Mouse (Mus musculus): Measurements from ENCODE around the gene Sbp.
"Not testable (repeated sequence)": the region's sequence is repeated elsewhere in the genome, so short reads cannot be mapped to it uniquely, and the experiment has no call there.

Gene Sbp

DNA sequence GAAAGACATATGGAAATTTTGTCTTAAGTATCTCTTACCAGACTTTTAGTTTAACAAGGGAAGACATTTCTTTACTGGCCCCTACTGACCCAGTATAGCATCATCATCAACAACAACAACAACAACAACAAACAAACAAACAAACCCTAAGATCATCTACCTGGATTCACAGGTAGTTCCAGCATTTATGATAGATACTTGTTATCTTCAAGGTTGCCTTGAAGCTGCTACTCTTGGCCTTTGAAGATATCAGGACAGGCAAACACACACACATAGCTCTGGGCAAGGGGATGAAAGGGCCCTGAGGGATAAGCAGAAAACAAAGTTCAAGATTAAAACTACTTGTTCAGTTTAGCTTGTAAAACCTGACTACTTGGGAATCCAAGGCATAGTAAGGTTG is at the start of gene Sbp:
TSS of gene Sbp (plus strand) at position 301 of the 400 bp plus-strand sequence.
- DNase-seq (ENCODE audit: low read depth): no peak

DNA sequence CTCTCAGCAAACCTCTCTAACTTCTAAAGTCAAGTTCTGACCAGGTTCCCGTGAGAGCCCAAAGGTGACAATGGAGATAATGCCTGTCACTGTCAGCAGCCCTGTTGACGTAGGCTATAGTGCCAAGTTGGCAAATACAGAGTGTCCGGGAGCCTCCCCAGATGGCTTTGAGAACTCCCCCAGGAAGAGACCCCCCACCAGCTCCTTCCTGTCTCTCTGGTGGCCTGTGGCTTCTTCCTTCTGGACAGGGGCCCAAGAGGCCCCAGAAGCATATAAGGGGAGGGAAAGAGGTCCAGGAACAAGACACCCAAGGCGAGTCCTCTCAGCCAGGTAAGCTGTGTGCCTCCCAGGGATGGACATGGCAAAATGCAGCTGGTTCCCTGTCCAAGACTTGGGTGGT is 24.3 kb upstream of the Sbp start, which contains the start of gene Dcpp3:
TSS of gene Dcpp3 (plus strand) at position 301 of the 400 bp plus-strand sequence.
- not testable (repeated sequence) for DNase-seq (ENCODE audit: low read depth)

DNA sequence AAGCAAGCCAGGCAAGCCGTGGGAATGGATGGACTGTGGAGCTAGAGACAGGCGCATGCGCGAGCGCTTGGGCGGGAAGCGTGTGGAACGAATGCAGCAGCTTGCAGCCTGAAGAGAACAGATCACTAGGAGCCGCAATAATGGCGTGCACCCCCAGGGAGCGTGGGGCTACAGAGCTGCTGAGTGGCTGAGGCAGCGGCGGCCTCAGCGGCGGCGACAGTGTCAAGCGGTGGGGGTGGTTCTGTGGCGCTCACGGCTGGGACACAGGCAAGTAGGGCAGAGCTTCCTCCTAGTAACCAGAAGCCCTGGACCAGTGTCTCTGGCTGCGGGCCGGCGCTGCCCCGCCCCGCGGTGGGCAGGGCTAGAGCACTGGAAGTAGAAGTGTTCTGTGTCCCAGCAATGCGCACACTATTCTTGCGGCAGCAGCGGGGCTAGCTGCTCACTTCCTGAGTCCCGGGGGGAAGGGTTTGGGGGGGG is 16.9 kb upstream of the Sbp start:
- DNase-seq (ENCODE audit: low read depth): peak; percentile 85

DNA sequence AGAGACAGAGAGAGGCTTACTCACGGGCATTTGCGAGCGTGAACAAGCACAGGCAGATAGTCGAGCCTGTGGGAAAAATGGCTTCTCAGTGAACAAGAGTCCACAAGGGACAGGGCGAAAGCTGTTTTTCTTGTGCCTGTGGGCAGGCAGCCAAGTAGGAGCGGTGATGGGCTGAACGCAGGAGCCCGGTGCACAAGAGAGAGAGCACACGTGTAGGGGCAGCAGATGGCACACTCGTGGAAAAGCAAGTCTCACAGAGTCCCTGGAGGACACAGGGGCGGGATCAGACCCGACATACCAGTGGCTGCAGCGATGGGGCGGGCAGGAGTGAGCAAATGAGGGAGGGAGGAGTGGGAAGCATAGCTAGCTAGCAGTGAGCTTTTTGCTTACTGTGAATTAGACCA is 16.4 kb upstream of the Sbp start:
- peak; percentile 58 for DNase-seq (ENCODE audit: low read depth)

DNA sequence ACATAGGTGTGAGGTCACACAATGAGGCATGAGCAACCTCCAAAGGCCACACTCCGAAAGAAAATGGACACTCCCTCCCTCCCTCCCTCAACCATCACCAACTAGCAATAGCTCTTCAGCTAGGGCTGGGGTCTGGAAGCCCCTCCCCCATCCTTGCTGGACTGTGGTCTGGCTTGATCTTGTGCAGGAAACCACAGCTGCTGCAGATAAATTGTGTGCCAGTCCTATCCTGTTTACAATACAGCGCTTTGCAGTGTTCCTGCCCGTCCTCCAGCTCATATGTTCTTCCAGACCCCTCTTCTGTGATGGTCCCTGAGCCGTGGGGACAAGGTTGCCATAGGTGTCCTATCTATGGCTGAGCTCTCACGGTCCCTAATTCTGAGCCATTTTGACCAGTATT is 10.3 kb upstream of the Sbp start:
- no peak for DNase-seq (ENCODE audit: low read depth)

DNA sequence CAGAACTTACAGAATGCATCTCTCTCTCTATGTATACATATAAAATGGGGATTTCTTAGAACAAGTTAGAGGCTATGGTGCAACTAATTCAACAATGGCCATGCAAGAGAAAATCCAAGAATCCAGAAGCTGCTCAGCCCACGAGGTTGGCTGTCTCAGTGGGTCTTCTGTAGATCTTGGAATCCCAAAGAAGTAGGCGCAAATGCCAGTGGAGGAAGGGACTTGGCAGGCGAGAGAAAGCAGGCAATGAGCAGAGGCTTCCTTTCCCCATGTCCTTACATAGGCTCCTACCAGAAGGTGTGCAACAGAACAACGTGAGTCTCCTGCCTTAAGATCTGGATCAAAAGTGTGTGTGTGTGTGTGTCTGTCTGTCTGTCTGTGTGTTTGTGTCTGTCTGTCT is 6.0 kb downstream of the Sbp start:
- DNase-seq (ENCODE audit: low read depth): not testable (repeated sequence)

DNA sequence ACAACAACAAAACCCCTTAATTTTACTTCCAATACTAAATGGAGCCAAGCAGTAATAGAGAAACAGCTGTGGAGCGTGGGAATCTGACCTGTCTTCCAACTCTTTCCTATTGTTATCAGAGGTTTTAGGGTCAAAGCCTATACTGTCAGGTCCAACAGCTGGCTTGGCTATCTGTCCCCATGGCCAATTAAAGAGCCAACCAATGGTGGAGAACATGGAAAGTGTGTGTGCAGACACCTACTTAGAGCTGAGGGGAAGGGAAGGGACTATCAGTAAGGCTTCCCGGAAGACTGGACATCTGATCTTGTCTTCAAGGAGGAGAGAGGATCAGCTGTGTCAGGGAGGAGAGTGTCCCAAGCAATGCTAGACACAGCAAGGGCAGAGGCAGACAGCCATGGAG is 7.6 kb downstream of the Sbp start:
- DNase-seq (ENCODE audit: low read depth): no peak

DNA sequence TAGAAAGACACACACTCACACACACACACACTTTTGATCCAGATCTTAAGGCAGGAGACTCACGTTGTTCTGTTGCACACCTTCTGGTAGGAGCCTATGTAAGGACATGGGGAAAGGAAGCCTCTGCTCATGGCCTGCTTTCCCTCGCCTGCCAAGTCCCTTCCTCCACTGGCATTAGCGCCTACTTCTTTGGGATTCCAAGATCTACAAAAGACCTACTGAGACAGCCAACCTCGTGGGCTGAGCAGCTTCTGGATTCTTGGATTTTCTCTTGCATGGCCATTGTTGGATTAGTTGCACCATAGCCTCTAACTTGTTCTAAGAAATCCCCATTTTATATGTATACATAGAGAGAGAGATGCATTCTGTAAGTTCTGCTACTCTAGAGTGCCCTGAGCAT is 9.4 kb downstream of the Sbp start:
- DNase-seq (ENCODE audit: low read depth): not testable (repeated sequence)

DNA sequence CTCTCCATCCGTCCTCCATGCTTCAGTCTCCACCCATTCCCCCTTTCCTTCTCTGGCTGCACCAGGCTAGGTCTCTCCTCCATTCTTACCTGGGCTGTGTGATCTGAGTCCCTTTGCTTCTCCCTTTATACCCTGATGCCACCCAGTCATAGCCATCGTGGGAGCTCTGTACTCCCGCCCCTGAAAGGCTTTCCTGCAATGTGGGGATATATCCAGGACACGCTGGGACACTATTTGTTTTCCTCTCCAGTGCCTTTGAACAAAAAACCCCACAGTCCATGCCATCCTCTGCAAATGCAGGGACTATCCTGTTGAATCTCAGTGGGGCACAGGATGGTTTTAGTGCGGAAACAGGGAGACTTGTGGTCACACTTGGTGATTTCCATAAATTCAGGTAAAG is 13.7 kb downstream of the Sbp start, which contains the start of gene Sbpl:
TSS of gene Sbpl (minus strand) at position 101 of the 400 bp plus-strand sequence.
- DNase-seq (ENCODE audit: low read depth): no peak

DNA sequence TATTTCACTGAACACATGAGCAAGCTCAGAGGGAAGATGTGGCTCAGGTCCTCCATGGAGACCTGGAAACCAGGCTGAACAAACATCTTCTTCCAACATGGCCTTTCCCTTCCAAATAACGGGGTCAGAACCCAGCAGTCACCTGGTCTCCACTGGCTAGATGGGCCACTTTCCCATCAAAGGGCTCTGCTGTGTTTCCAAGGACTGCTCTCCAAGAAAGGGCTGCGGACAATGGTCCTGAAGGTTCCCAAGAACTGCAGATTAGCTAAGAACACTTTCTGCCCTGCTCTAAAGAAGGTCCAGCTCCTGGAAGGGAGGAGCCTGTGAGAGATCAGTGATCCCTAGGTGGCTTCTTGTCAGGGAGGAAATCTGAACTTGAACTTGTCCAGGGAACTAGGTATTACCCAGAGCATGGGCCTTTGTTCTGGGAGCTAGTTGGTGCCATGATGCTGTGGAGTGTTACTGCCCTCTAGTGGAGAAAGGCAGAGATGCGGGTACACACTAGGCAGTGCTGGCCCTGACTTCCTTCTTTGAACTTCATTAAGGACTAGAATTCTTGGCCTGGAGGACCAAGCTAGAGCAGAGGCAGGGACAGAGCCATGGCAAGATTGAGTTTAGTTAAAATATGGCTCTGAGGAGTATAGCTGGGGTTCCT is 18.7 kb downstream of the Sbp start:
- peak; percentile 88 for DNase-seq (ENCODE audit: low read depth)

DNA sequence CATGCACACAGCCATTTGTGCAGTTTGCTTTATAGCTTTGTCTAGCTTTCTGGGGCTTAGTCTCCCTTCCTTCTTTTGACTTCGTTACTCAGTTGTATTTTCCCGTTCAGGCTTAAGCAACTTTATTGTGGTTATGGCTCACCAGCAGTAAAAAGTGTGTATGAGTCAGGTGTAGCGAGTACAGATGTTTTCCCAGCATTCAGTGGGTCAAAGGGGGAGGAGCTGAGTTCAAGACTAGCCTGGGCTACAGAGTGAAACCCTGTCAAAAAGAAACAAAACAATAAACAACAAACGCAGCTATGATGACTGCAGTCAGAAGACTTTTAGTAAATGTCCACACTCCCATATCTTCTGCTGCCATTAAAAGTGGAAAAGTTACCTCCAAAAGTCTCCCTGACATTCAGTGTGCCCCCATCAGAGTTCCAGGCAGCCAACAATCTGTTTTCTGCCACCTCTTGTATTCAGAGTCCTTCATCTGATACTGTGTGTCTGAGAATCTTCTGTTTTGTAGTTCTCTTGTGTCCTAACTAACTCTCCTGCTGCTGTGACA is 20.2 kb downstream of the Sbp start:
- no peak for DNase-seq (ENCODE audit: low read depth)

DNA sequence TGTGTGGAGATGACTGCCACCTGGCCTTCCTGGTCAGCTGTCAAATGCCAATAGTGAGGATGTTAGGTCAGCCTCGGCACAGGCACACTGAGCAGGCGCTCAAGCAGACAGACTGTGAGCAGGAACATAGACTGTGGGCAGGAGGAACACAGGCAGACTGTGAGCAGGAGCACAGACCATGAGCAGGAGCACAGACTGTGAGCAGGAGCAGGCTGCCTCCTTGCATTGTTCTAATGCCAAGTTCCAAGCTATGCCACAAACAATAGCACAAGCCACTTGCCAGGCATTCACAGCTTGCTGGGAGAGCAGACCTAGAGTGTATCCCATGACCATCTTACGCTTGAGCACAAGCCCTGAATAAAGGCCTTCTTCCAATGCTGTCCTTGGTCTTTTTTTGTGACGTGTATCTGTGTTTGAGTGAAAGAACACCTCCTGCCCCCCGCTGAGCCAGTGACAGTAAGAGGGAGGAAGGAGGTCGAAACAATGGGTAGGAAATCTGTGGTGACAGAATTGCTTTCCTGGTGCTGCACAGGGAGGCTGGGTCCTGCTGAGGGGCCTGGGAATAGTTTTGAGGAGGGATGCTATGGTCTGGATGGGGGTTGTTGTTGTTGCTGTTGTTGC is 24.4 kb downstream of the Sbp start:
- no peak for DNase-seq (ENCODE audit: low read depth)

DNA sequence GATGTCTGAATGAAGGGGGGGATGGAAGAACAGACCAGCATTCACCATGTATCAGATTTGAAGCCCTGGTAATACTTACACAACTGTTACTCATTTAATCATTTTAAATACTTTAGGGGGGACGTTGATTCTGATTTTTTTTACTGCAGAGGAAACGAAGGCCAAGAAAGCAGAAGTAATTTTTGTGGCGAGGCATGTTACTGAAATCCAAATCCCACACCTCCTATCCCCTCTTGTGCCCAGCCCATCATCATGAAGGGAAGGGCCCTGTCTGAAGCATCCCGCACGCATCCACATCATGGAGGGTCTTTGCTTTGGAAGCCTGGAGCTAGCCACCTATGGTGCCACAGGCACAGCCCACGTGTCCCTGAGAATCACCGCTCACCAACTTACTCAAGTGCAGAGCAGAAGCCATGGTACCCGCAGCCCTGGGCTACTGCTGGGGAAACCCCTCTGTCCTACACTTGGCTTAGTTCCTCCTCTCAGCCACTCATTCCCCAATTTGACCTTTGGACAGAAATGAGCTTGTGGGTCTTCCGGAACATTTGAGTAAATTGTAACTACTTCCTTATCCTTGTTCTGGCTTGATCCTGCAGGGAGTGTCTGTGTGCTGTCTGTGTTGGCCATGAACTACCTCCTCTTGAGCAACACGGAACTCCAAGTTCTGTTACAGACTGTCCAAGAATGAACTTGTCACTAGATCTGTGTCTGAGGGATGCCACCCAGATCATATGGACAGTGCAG is 25.4 kb downstream of the Sbp start:
- no peak for DNase-seq (ENCODE audit: low read depth)

DNA sequence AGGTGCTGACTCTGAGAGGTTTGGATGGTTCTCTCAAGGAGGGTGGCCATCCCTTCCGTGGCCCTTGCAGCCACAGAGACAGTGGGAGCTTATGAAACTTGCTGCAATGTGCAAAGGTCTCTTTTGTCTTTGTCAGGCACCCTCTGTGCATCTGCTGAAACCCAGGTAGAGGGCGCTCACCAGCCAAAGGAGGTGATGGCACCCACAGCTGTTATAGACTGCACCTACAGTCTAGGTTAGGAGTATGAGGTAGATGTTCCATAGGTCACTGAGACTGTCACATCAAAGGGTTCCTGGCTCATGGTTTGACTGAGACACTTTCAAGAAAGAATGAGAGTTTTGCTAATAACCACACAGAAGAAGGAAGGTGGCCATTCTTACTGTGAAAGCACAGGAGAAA is 27.3 kb downstream of the Sbp start:
- peak; percentile 24 for DNase-seq (ENCODE audit: low read depth)

DNA sequence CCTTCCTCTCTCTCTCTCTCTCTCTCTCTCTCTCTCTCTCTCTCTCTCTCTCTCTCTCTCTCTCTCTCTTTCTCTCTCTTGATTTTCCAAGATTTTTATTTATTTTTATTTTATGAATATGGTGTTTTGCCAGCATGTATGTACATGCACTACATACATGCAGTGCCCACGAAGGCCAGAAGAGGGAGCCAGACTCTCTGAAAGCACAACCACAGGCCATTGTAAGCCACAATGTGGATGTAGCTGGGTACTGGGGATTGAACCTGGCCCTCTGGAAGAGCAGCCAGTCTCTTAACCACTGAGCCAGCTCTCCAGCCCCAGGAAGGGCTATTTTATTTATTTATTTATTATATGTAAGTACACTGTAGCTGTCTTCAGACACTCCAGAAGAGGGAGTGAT is 27.8 kb downstream of the Sbp start:
- DNase-seq (ENCODE audit: low read depth): peak; percentile 81

DNA sequence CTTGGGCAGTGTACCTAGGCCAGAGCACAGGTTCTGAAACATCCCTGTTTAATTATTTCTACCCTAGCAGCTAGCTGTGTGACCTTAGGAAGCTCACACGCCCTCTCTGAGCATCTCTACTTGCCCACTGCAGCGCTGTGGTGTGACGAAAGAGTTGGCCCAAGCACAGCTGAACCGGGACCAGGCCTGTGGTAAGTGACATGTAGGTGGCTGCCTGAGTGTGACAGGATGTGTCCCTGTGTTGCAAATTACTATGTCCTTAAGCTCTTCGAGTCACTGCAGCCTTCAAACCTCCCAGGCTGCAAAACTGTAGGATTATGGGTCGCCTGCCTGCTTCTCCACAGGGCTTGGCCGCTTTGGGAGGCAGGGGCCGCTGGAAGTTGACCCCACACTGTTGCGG is 29.8 kb downstream of the Sbp start:
- no peak for DNase-seq (ENCODE audit: low read depth)

DNA sequence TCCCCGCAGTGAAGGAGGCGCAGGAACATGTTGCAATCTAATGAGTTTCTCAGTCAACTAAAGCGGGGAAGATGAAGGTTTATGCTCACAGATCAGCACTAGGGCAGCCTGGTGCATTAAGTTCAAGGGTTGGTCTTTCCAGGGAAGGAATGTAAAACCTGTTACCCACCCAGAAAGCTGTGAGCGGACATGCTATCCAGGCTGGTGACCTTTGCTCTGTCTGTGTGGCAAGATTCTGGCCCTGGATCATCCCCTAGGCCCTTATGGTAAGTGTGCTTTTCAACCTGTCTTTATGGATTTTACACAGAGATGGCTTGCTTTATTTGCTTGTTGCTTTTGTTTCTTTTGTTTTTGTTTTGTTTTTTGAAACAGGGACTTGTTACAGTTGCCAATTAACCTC is 35.2 kb downstream of the Sbp start:
- no peak for DNase-seq (ENCODE audit: low read depth)

DNA sequence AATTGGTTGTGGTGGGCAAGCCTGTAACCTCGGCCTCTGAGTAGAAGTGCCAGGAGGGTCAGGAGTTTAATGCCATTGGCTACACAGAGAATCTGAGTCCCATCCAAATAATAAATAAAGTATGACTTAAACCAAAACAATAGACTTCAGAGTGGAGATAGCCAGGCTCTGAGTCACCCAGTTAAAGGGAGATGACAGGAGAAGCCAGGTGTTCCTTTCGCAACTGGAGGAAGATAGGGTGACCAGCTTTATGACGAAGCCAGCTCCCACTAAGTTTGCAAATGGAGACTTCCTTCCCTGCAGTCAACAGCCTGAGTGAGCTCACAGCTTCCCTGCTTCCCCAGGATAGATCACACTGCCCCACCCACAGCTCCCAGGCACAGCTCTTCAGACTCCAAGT is 38.0 kb downstream of the Sbp start:
- DNase-seq (ENCODE audit: low read depth): no peak

DNA sequence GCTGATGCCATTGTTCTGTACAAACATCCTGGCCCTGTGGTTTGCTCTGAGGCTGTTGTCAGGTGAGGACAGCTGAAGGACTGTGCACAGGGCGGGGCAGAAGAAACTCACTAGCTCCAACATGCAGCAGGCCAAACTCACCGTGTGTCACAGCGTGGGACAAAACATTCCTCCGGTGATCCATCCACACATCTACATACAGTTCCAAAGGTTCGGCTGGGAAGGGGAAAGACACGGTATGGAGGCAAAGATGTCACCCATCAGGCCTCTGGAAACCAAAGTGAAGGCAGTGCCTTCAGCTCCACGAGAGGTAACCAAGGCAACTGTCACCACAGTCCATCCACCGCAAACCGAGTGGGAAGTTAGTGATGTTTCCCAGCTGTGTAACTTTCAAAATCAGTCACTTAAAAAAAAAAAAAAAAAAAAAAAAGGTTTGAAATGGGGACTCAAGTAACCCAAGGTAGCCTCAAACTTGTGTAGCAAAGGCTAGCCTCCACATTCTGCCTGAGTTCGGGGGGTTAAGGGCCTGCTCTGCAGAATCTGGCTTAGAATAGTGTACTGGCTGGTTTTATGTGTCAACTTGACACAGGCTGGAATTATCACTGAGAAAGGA is 38.9 kb downstream of the Sbp start, which contains the start of gene Prss30:
TSS of gene Prss30 (minus strand) at position 270 of the 613 bp plus-strand sequence.
- peak; percentile 51 for DNase-seq (ENCODE audit: low read depth)

DNA sequence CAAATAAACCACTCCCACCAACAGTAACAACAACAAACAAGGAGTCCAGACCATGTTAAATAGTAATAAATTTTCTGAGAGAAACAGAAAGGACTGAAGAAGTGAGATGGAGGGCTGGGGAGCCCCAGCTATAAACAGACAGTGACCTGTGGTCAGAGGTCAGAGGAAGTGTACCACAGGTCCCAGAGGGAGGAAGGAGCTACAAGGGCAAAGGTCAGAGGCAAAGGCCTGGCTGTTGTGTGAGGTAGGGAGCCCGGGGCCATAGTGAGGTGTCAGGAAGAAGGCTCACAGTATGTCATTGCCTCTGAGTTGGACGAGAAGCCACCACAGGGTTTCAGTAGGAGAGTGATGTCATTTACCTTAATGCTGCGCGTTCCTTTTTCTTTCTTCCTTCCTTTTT is 41.4 kb downstream of the Sbp start:
- DNase-seq (ENCODE audit: low read depth): no peak

DNA sequence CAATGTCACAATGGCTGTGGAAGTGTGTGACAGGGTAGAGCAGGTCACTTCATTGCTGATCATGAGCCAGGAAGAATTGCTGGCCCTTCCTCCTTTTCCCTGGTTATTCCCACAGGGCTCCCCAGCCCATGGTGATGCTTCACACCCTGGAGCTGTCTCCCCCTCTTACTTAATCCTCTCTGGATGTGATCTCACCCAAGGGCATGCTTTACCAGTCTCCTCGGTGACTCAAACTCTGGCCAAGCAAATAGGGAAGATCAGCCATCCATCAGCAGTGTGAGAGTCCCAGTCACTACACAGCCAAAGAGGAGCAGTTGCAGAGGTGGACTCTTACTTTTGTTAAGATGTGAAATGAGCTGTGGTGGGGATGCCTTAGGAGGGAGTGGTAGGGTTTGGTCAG is 43.5 kb downstream of the Sbp start:
- DNase-seq (ENCODE audit: low read depth): no peak

DNA sequence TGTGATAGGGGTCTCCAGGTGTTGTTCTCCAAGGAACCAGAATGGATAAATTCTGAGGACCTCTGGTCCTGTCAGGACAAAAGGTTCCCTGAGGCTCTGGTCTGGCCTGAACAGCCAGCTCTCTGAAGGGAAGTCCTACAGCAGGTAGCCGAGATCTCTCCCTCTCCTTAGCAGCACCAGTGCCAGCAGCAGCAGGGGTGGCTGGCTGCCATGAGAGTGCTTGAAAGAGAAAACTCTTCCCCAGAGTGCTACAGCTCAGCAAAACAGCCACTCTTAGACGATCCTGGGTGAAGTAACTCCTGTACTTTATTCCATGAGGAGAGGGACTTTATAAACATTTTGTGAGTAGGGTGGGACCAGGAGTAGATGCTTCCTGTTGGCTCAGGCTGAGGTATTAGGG is 48.3 kb downstream of the Sbp start:
- no peak for DNase-seq (ENCODE audit: low read depth)

Measured in naive thymus-derived CD4-positive, alpha-beta T cell, adult 2 months (primary cell).